Mouse (Mus musculus): ENCODE results near the gene Cops4. TPM values are rescaled to one million over a fixed set of nuclear protein-coding genes. Genes with fewer than 3 reads are reported as not detected.

Cops4 gene
- 192 and 196 TPM in 2 replicates for polyA plus RNA-seq (2015; fragmentation: Nextera tagmentation; extraction: Ambion mirVana)

DNA sequence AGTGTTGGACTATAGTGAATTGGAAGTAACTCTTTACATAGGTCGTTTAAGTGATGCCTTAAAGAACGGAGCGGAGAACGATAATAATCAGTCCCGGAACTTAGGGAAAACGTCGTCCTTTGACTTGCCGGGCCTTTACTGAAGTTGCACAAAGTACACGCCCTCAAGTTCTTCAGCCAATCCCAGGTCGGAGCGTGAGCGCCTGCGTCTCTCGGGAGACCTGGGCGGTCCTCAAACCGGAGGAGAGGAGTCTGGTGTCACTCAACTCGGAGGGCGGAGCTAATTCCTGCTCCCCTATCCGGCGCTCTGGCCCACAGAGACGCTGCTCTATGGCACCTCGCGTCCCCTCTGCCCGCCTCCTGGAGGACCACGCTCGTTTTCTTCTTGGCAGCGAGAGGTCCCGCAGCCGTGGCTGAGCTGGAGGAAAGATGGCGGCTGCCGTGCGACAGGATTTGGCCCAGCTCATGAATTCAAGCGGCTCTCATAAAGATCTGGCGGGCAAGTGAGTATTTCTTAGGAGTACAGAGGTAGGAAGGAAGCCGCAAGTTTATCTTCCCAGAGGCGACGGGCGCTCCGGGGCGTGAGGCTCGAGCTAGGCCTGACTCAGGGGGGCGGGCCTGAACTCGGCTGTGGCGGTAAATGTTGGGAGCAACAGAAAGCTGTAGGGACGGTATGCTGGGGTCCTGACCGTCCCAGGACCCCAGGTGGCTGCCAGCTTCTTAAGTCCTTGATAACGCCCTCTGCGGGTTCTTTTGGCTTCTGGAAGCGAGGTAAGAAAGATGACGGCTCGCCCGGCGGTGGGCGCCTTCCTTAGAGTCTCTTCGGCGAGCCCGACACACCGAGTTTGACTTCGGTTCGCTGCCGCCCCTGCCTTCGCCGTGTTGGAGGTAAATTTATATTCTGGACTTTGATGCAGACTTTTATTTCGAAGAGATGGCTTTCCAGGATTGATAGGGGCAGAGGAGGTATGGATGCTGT lies at the start of gene Cops4:
TSS of gene Cops4 (plus strand) at position 261 of the 978 bp plus-strand sequence.
- Histone ChIP-seq H3K9ac (peak within 1 kb of the TSS; percentile 88), H3K4me3 (peak within 1 kb of the TSS; percentile 81), H3K4me1 (replicated peaks) (peaks cover 22% of the 10 kb centered on the region), H3K27me3 (peaks cover 20% of the 10 kb centered on the region), H3K4me2 (peak within 1 kb of the TSS; percentile 82), H3K36me3 (0 out of 2 replicates have a peak, but pooled peaks cover 4% of the 10 kb centered on the region), H3K9me3 (no peaks in the 10 kb centered on the region), H3K27ac (peak within 1 kb of the TSS; percentile 83)
- under 1% methylated on average over 64 of the region's 64 CpGs for WGBS
- peak; percentile 100 for ATAC-seq (ENCODE audit: low FRiP score)

DNA sequence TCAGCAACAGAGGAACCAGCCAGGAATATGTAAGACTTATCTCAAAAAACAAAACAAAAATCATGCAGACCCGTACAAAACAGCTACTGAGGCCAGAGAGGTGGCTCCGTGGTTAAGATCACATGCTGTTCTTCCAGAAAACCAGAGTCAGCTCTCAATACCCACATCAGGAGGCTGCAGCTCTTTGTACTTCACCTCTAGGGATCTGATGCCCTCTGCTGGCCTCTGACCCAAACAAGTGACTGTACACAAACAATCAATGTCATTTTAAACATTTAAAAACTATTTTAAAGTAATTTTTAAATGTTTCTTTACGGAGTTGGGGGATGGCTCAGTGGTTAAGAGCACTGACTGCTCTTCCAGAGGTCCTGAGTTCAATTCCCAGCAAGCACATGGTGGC lies 41.8 kb upstream of the Cops4 start:
- Histone ChIP-seq H3K27ac (no peak overlapping the region), H3K9me3 (no peaks in the 10 kb centered on the region), H3K4me3 (no peak overlapping the region), H3K9ac (no peak overlapping the region), H3K27me3 (no peaks in the 10 kb centered on the region), H3K4me1 (replicated peaks) (no peaks in the 10 kb centered on the region), H3K4me2 (no peak overlapping the region), H3K36me3 (peaks cover 26% of the 10 kb centered on the region)
- no peak for ATAC-seq (ENCODE audit: low FRiP score)
- 88% methylated on average over 3 of the region's 3 CpGs for WGBS

DNA sequence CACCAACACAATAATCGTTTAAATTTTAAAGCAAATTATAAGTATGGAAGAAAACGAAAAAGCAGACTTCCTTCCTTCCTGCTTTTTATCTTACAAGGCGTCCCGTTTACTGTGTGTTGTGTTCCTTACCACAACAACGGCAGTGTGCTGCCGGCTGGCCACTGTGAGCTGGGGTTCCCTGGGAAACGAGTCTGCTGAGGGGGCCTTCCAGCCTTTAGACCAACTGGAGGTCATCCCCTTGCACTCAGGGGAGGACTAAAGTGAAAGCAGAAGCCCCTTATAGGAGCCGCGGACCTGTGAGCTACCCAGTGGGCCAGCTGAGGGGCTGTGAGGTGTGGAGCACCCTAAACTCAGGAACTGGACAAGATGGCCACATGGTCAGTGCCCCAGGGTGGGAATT lies 40.5 kb upstream of the Cops4 start:
- Histone ChIP-seq H3K27me3 (no peaks in the 10 kb centered on the region), H3K9me3 (no peaks in the 10 kb centered on the region), H3K4me3 (no peak overlapping the region), H3K27ac (no peak overlapping the region), H3K9ac (no peak overlapping the region), H3K4me2 (no peak overlapping the region), H3K36me3 (peaks cover 21% of the 10 kb centered on the region), H3K4me1 (replicated peaks) (no peaks in the 10 kb centered on the region)
- WGBS = 92% methylated on average over 9 of the region's 9 CpGs
- no peak for ATAC-seq (ENCODE audit: low FRiP score)

DNA sequence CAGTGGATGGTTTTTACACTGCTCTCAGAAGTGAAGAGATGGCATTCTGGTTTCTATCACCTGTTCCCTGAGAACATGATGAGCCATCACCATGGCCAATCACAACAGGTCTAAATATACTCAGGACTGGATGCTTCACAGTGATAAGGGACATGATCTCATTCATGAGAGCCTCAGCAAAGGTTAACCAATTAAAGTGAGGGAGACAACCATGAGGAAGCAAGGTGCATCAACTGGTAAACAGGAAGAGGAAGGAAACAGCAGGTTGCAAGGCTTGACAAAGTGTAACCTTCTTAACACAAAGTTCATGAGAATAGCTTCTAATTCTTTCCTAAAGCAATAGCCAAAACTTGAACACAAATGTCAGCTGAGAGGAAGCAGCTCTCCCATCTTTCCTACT lies 34.5 kb upstream of the Cops4 start:
- H3K9ac ChIP-seq = no peak overlapping the region
- H3K4me2 ChIP-seq = no peak overlapping the region
- H3K9me3 ChIP-seq = no peaks in the 10 kb centered on the region
- ATAC-seq (ENCODE audit: low FRiP score) = no peak
- H3K27ac ChIP-seq = no peak overlapping the region
- H3K27me3 ChIP-seq = no peaks in the 10 kb centered on the region
- H3K4me1 ChIP-seq (replicated peaks) = no peaks in the 10 kb centered on the region
- no peak overlapping the region for H3K4me3 ChIP-seq
- peaks cover 16% of the 10 kb centered on the region for H3K36me3 ChIP-seq

DNA sequence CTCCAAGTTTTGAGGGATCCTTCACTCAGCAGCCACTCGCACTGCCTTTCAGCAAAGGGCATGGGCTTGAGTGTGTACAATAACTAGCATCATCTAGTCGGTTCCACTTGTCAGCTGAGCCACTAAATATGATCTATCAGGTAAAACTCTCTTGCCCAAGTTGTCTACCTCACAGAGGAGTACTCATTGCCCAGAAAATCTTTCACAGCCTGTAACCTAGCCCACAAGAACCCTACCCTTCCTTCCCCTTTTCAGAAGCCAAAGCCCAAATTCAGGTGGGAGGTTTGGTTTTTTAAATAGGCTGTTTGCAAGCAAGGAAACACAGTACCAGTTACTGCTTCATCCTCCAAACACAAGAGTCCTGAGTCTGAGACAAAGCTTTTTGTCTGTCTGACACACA lies 31.0 kb upstream of the Cops4 start:
- Histone ChIP-seq H3K27me3 (no peaks in the 10 kb centered on the region), H3K4me3 (no peak overlapping the region), H3K9ac (no peak overlapping the region), H3K4me2 (no peak overlapping the region), H3K36me3 (peaks cover 10% of the 10 kb centered on the region), H3K4me1 (replicated peaks) (no peaks in the 10 kb centered on the region), H3K9me3 (no peaks in the 10 kb centered on the region), H3K27ac (no peak overlapping the region)
- ATAC-seq (ENCODE audit: low FRiP score) = no peak
- WGBS = 84% methylated on average over 2 of the region's 2 CpGs

DNA sequence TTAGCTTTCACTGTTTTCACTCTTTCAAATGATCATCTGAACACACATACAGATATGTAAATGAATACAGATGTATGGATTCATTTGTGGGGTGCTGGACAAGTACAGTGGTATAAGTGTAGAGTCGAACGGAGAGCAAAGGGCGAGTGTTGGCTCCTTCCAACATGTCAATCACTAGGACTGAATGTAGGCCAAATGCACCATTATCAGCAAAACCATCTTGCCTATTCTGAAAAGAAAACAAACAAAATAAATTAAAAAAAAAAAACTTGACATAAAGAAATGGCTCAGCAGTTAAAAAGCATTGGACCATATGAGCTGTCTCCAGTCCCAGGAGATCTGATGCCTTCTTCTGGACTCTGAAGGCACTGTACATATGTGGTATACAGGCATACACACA lies 29.9 kb upstream of the Cops4 start:
- no peak overlapping the region for H3K4me3 ChIP-seq
- 94% methylated on average over 3 of the region's 3 CpGs for WGBS

DNA sequence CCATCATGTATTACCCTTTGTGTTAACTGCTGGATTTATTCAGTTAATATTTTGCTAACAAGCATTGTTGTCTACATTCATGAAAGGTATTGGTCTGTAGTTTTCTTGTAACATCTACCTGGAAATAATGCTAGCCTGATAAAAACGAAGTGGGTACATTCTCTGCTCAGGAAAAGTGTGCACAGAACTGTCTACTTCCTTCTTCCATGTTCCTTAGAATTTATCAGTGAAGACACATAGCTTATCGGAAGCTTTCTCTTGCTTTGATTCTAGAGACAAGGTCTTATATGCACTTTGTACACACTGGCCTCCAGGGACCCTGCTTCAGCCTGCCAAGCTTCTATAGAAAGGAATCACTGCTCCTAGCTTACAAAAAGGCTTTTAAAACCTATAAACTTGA lies 28.8 kb upstream of the Cops4 start:
- Histone ChIP-seq H3K27me3 (no peaks in the 10 kb centered on the region), H3K27ac (no peak overlapping the region), H3K9me3 (no peaks in the 10 kb centered on the region), H3K9ac (no peak overlapping the region), H3K36me3 (peaks cover 10% of the 10 kb centered on the region), H3K4me2 (no peak overlapping the region), H3K4me1 (replicated peaks) (no peaks in the 10 kb centered on the region), H3K4me3 (no peak overlapping the region)
- ATAC-seq (ENCODE audit: low FRiP score) = no peak
- WGBS = 81% methylated on average over 2 of the region's 2 CpGs

More for the DNA sequence above, 29.9 kb upstream of the Cops4 start:
- Histone ChIP-seq H3K27ac (no peak overlapping the region), H3K27me3 (no peaks in the 10 kb centered on the region), H3K4me2 (no peak overlapping the region), H3K9ac (no peak overlapping the region), H3K4me1 (replicated peaks) (no peaks in the 10 kb centered on the region), H3K36me3 (peaks cover 10% of the 10 kb centered on the region), H3K9me3 (no peaks in the 10 kb centered on the region)
- no peak for ATAC-seq (ENCODE audit: low FRiP score)

DNA sequence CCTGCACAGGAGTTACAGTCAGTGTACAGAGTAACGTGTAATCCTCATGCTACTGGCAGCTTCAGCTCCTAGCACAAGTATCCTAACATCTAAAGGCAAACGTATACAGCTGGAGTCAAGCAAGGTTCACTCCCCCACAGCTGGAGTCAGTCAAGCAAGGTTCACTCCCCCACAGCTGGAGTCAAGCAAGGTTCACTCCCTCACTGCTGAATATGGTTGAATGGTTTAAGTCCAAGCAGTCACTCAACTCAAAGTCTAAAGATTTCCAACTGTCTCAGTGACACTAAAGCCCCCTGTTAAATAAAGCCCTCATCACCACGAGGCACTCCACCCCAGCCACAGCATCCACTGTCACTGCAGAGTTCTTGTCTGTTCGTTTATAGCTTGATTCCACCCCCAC lies 26.4 kb upstream of the Cops4 start:
- Histone ChIP-seq H3K4me2 (no peak overlapping the region), H3K9me3 (no peaks in the 10 kb centered on the region), H3K36me3 (no peaks in the 10 kb centered on the region), H3K27me3 (no peaks in the 10 kb centered on the region), H3K27ac (no peak overlapping the region), H3K4me3 (no peak overlapping the region), H3K4me1 (replicated peaks) (no peaks in the 10 kb centered on the region; the same call in none of the 2 replicates), H3K9ac (no peak overlapping the region)
- ATAC-seq (ENCODE audit: low FRiP score) = no peak
- 61% methylated on average over 4 of the region's 4 CpGs for WGBS

DNA sequence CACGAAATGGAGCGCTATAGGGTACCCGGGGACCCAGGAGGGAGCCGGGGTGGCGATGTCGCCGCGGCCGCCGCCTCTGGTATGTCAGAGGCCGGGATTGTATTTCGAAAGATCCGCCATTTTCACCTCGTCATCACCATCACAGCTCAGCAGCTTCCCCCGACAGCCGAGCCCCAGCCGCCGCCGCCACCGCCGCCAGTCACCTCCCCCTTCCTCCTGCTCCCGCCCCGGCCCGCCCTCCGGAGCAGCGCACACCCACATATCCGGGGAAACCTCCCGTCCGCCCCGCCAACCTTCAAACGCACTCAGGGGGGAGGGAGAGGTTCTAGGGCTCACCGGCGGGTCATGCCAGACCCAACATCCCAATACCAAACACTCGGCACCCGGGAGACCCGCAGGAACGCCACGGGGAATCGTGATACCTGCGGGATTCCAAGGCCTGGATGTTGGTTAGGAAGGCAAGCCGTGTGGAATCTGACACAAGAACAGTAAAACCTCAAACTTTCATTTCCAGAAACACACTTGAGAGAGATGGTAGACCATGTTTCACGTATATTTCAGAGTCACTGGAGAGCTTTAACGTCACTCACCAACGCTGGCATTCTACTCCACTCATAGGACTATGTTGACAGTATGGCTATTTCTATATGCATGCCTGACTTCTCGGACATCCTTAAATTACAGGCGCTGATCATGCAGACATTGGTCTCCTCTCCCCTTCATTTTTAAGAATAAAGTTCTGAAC lies 19.5 kb upstream of the Cops4 start:
- Histone ChIP-seq H3K9ac (peak overlapping the region; percentile 90), H3K4me3 (peak overlapping the region; percentile 84), H3K36me3 (no peaks in the 10 kb centered on the region), H3K27ac (peak overlapping the region; percentile 74), H3K4me2 (peak overlapping the region; percentile 93), H3K27me3 (no peaks in the 10 kb centered on the region), H3K9me3 (no peaks in the 10 kb centered on the region), H3K4me1 (replicated peaks) (peaks cover 22% of the 10 kb centered on the region)
- under 1% methylated on average over 41 of the region's 46 CpGs for WGBS
- ATAC-seq (ENCODE audit: low FRiP score) = peak; percentile 67

DNA sequence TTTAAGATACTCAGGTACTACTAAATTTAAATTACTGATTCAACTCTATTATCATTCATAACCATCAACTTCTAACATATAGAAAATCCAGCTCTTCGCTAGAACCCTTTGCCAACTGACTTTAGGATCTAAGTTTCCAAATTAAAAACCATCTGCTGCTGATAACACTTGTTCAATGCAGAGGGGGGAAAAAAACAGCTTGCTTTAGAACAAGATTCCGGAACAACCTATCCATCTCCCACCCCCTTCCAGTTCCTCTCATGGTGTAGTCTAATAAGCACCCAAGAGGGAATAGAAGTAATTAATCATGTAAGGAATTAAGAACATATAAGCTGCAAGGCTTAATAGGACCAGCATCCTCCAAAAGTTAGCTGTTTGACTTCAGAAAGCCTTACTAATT lies 18.9 kb upstream of the Cops4 start:
- ATAC-seq (ENCODE audit: low FRiP score) = no peak
- no peaks in the 10 kb centered on the region for H3K36me3 ChIP-seq
- no peak overlapping the region for H3K27ac ChIP-seq
- H3K9ac ChIP-seq = peak overlapping the region; percentile 72
- H3K4me1 ChIP-seq (replicated peaks) = peaks cover 22% of the 10 kb centered on the region
- no peaks in the 10 kb centered on the region for H3K9me3 ChIP-seq
- H3K4me3 ChIP-seq = peak overlapping the region; percentile 84
- H3K4me2 ChIP-seq = peak overlapping the region; percentile 93
- 31% methylated on average over 2 of the region's 2 CpGs for WGBS
- no peaks in the 10 kb centered on the region for H3K27me3 ChIP-seq

DNA sequence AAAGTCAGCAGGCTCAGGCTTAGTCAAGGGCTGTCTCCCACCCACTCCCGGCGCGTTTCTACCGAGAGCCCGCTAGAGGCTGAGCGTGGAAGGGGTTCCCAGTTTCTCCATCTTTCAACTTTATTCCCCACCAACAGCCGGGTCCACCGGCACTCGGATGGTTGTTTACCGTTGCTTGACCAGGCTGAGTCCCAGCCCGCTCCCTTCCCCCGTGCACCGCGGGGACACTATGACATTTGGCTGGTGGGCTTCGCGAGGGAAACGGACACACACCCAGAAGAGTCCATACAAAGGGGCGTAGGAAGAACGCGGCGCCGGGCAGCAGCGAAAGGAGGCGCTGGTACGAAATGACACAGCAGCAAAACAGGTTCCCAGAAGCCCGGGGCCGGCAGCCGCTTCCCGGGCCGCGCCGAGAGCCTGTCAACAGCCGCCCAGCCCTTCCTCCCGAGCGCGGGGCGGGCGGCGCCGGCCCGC lies 18.2 kb upstream of the Cops4 start:
- peak overlapping the region; percentile 77 for H3K27ac ChIP-seq
- H3K4me3 ChIP-seq = peak overlapping the region; percentile 84
- no peaks in the 10 kb centered on the region for H3K36me3 ChIP-seq
- no peaks in the 10 kb centered on the region for H3K27me3 ChIP-seq
- peak overlapping the region; percentile 72 for H3K9ac ChIP-seq
- ATAC-seq (ENCODE audit: low FRiP score) = peak; percentile 12
- H3K4me2 ChIP-seq = peak overlapping the region; percentile 93
- WGBS = under 1% methylated on average over 40 of the region's 41 CpGs
- no peaks in the 10 kb centered on the region for H3K9me3 ChIP-seq
- H3K4me1 ChIP-seq (replicated peaks) = peaks cover 22% of the 10 kb centered on the region

DNA sequence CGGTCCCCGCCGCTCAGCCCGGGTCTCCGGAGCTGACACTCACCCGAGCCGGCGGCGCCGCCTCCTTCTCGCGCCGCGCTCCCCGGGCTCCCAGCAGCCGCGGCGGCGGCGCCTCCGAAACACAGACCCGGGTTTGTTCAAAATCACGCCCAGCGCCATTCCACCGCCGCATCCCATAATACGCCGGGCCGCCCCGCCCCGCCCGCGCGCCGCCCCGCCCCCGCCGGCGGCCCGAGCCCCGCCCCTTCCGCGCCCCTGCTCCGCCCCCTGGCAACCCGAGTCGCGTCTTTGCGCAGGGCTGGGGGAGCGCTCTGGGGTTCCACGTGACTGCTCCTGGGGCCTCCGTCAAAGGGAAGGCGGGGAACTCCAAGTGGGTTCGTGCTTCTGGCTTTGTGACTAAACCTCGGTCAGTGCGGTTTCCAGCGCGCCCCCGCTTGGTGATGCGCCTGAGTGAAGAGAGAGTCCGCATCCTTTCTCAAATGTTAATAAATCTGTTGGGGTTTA lies 17.6 kb upstream of the Cops4 start, which contains the start of gene Lin54:
TSS of gene Lin54 (minus strand) at position 182 of the 504 bp plus-strand sequence.
- Histone ChIP-seq H3K27ac (peak within 1 kb of the TSS; percentile 78), H3K4me2 (peak within 1 kb of the TSS; percentile 93), H3K27me3 (no peaks in the 10 kb centered on the region), H3K4me1 (replicated peaks) (peaks cover 22% of the 10 kb centered on the region), H3K36me3 (no peaks in the 10 kb centered on the region), H3K9me3 (no peaks in the 10 kb centered on the region), H3K9ac (peak within 1 kb of the TSS; percentile 72), H3K4me3 (peak within 1 kb of the TSS; percentile 84)
- ATAC-seq (ENCODE audit: low FRiP score) = peak; percentile 94
- 0% methylated on average over 24 of the region's 60 CpGs for WGBS
